Mouse (Mus musculus): ENCODE data around the gene Twnk.

- no peak for TF ChIP-seq POLR2A (IDR thresholded peaks at IDR 0.05; ENCODE audit: low read depth, low read length)
- no peak for TF ChIP-seq CTCF (conservative IDR thresholded peaks at IDR 0.05; ENCODE audit: insufficient read depth, insufficient read length, low read depth, low read length)
Observed at GRCm38 (mm10) chr19:44985159-44985988, 20.1 kb upstream of the Twnk start.
